Mouse (Mus musculus): ENCODE results near the gene Rreb1. TPM values are rescaled to one million over a fixed set of nuclear protein-coding genes. Genes with fewer than 3 reads are reported as not detected.

Rreb1 gene
- total and polyA plus RNA-seq, 3 experiments: 8.1 to 34.0 TPM; not detected in 1

DNA sequence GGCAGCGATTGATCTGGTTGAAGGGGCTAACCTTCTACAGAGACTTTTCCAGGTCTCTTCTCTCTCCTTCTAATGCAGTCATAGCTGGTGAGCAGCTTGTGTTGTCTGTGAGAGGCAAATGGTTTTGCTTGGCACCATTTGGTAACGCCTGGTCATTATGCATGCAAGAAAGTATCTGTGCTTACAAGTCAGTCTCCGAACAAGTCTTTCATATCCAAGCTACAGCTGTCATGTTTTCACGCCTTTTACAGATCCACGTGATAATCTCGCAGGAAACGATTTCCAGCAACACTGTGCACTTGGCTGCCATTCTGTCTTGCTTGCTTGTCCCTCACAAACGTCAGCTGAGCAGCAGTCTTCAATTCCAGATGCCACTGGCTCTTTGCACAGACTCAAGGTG lies 191.8 kb downstream of the Rreb1 start:
- Histone ChIP-seq H3K4me1 (ENCODE audit: control insufficient read depth in 1 of 2, insufficient read depth in 2 of 2, low read length in 2 of 2) (peaks cover 0 to 5% of the 10 kb centered on the region in 2 experiments; a peak in 2 of 4 replicates), H3K27ac (ENCODE audit: control insufficient read depth, low read depth, low read length) (no peak overlapping the region)
- TF ChIP-seq HCFC1 (IDR thresholded peaks at IDR 0.05; ENCODE audit: low read depth, low read length): no peak
- TF ChIP-seq POLR2AphosphoS5 (IDR thresholded peaks at IDR 0.05; ENCODE audit: borderline replicate concordance, low read depth, low read length): no peak
- no peak for TF ChIP-seq UBTF (IDR thresholded peaks at IDR 0.05; ENCODE audit: borderline replicate concordance, insufficient read depth, low read depth, low read length)
- no peak for TF ChIP-seq RAD21 (IDR thresholded peaks at IDR 0.05; ENCODE audit: low read depth, low read length)

GRCm38 (mm10) chr13:37970887-37971530 lies 192.8 kb downstream of the Rreb1 start:
- Histone ChIP-seq H3K4me3 (ENCODE audit: control insufficient read depth in 1 of 2, insufficient read depth in 1 of 2, low read depth in 2 of 2, low read length in 2 of 2) (no peak overlapping the region), H3K27me3 (ENCODE audit: control insufficient read depth in 1 of 2, insufficient read depth in 2 of 2, low read length in 2 of 2) (no peaks in the 10 kb centered on the region), H3K9me3 (replicated peaks; ENCODE audit: insufficient read depth, low read length) (no peaks in the 10 kb centered on the region), H3K9ac (ENCODE audit: control insufficient read depth, low read depth, low read length, poor library complexity, severe bottlenecking) (no peak overlapping the region), H3K4me1 (ENCODE audit: control insufficient read depth in 1 of 2, insufficient read depth in 2 of 2, low read length in 2 of 2) (peaks cover 0 to 5% of the 10 kb centered on the region in 2 experiments; a peak in 2 of 4 replicates), H3K36me3 (ENCODE audit: control insufficient read depth in 1 of 2, insufficient read depth in 2 of 2, low read length in 2 of 2) (peaks cover 2 to 4% of the 10 kb centered on the region in 2 experiments; a peak in 2 of 4 replicates), H3K79me2 (ENCODE audit: control insufficient read depth, insufficient read depth, low read length, poor library complexity) (no peaks in the 10 kb centered on the region), H3K27ac (ENCODE audit: control insufficient read depth, low read depth, low read length) (no peak overlapping the region)
- DNase-seq (ENCODE audit: low read depth, low spot score): peak; percentile 53
- TF ChIP-seq ELF1 (IDR thresholded peaks at IDR 0.05; ENCODE audit: low read depth, low read length) (no peak), HCFC1 (IDR thresholded peaks at IDR 0.05; ENCODE audit: low read depth, low read length) (no peak), ETS1 (IDR thresholded peaks at IDR 0.05; ENCODE audit: low read depth, low read length) (no peak), MAZ (IDR thresholded peaks at IDR 0.05; ENCODE audit: low read depth, low read length) (no peak), KAT2A (conservative IDR thresholded peaks at IDR 0.05; ENCODE audit: low read depth, low read length) (no peak), CHD2 (IDR thresholded peaks at IDR 0.05; ENCODE audit: low read length) (no peak), GATA1 (IDR thresholded peaks at IDR 0.05; ENCODE audit: low read depth, low read length) (peak; percentile 55; the same call in 1 of the 2 replicates), RAD21 (IDR thresholded peaks at IDR 0.05; ENCODE audit: low read depth, low read length) (peak; percentile 19), ZMIZ1 (IDR thresholded peaks at IDR 0.05; ENCODE audit: low read depth, low read length) (no peak), USF2 (IDR thresholded peaks at IDR 0.05; ENCODE audit: borderline replicate concordance in 1 of 2, insufficient read depth in 1 of 2, low read depth in 1 of 2, low read length in 2 of 2) (no peak), UBTF (IDR thresholded peaks at IDR 0.05; ENCODE audit: borderline replicate concordance, insufficient read depth, low read depth, low read length) (no peak), JUND (IDR thresholded peaks at IDR 0.05; ENCODE audit: low read depth, low read length) (no peak), E2F4 (IDR thresholded peaks at IDR 0.05; ENCODE audit: borderline replicate concordance, low read depth, low read length) (no peak), MAX (IDR thresholded peaks at IDR 0.05; ENCODE audit: low read length) (no peak), MYB (IDR thresholded peaks at IDR 0.05; ENCODE audit: low read depth, low read length) (no peak), CTCF (IDR thresholded peaks at IDR 0.05 in 2 of 3, conservative IDR thresholded peaks at IDR 0.05 in 1 of 3; ENCODE audit: control insufficient read depth in 1 of 3, insufficient read depth in 1 of 3, low read depth in 2 of 3, low read length in 3 of 3, poor library complexity in 1 of 3, severe bottlenecking in 1 of 3) (peak; percentile 17 to 35 (median 33); a peak in 3 of 6 replicates), BHLHE40 (IDR thresholded peaks at IDR 0.05; ENCODE audit: borderline replicate concordance, low read depth, low read length) (no peak), RCOR1 (IDR thresholded peaks at IDR 0.05; ENCODE audit: low read depth, low read length) (no peak), NRF1 (IDR thresholded peaks at IDR 0.05; ENCODE audit: insufficient read depth, low read depth, low read length, poor library complexity, severe bottlenecking) (no peak), ZC3H11A (IDR thresholded peaks at IDR 0.05; ENCODE audit: low read depth, low read length) (no peak), SMC3 (IDR thresholded peaks at IDR 0.05; ENCODE audit: low read depth, low read length) (0 out of 2 replicates have a peak, but pooled peaks have one; percentile 37), ZNF384 (IDR thresholded peaks at IDR 0.05; ENCODE audit: low read depth, low read length) (peak; percentile 82), MXI1 (IDR thresholded peaks at IDR 0.05; ENCODE audit: low read depth, low read length) (no peak), MEF2A (IDR thresholded peaks at IDR 0.05; ENCODE audit: extremely low read depth, insufficient replicate concordance, low read depth, low read length, poor library complexity, severe bottlenecking) (no peak), POLR2AphosphoS5 (IDR thresholded peaks at IDR 0.05; ENCODE audit: borderline replicate concordance, low read depth, low read length) (no peak), EP300 (IDR thresholded peaks at IDR 0.05; ENCODE audit: low read depth in 1 of 2, low read length in 2 of 2) (0 out of 4 replicates have a peak, but pooled peaks of 1 of the 2 experiments have one; percentile 5), TCF12 (IDR thresholded peaks at IDR 0.05; ENCODE audit: low read depth, low read length) (no peak), USF1 (IDR thresholded peaks at IDR 0.05; ENCODE audit: low read depth, low read length) (no peak)

More for the DNA sequence above, 191.8 kb downstream of the Rreb1 start:
- no peaks in the 10 kb centered on the region for H3K79me2 ChIP-seq (ENCODE audit: control insufficient read depth, insufficient read depth, low read length, poor library complexity)
- H3K27me3 ChIP-seq (ENCODE audit: control insufficient read depth in 1 of 2, insufficient read depth in 2 of 2, low read length in 2 of 2): no peaks in the 10 kb centered on the region
- no peak for DNase-seq (ENCODE audit: low read depth, low spot score)
- no peaks in the 10 kb centered on the region for H3K9me3 ChIP-seq (replicated peaks; ENCODE audit: insufficient read depth, low read length)
- H3K9ac ChIP-seq (ENCODE audit: control insufficient read depth, low read depth, low read length, poor library complexity, severe bottlenecking): no peak overlapping the region
- H3K36me3 ChIP-seq (ENCODE audit: control insufficient read depth in 1 of 2, insufficient read depth in 2 of 2, low read length in 2 of 2): peaks cover 0 to 2% of the 10 kb centered on the region in 2 experiments; a peak in 2 of 4 replicates
- H3K4me3 ChIP-seq (ENCODE audit: control insufficient read depth in 1 of 2, insufficient read depth in 1 of 2, low read depth in 2 of 2, low read length in 2 of 2): no peak overlapping the region
